Mouse (Mus musculus): Measurements from ENCODE around the gene Lsm2. TPM values are rescaled to one million over a fixed set of nuclear protein-coding genes. Genes with fewer than 3 reads are reported as not detected.

Gene Lsm2
- total and polyA plus RNA-seq, 2 experiments from 2014 or later, result 23.1 to 64.2 TPM

GRCm38 (mm10) chr17:35007387-35007991, 25.8 kb downstream of the Lsm2 start:
- TF ChIP-seq EP300 (IDR thresholded peaks at IDR 0.05; ENCODE audit: low read depth) (no peak), CTCF (IDR thresholded peaks at IDR 0.05; ENCODE audit: low read depth) (0 out of 2 replicates have a peak, but pooled peaks have one; percentile 6)
- 91% methylated on average over 7 of the region's 7 CpGs for WGBS

GRCm38 (mm10) chr17:35009586-35009985, 27.9 kb downstream of the Lsm2 start:
- no peak for ATAC-seq (ENCODE audit: insufficient read depth, low read depth)
- Histone ChIP-seq H3K9me3 (replicated peaks; ENCODE audit: control insufficient read depth, low read length) (no peaks in the 10 kb centered on the region), H3K36me3 (replicated peaks; ENCODE audit: control insufficient read depth, insufficient read depth, low read length) (peaks cover 76% of the 10 kb centered on the region), H3K27me3 (ENCODE audit: control insufficient read depth, insufficient read depth, low read length) (no peaks in the 10 kb centered on the region), H3K9ac (replicated peaks; ENCODE audit: low read depth, low read length) (no peak overlapping the region), H3K4me2 (ENCODE audit: low read depth, low read length) (no peak overlapping the region), H3K27ac (ENCODE audit: low read depth) (no peak overlapping the region), H3K4me3 (ENCODE audit: low read depth, low read length) (no peak overlapping the region), H3K4me1 (ENCODE audit: control insufficient read depth, insufficient read depth) (no peaks in the 10 kb centered on the region)
- TF ChIP-seq CTCF (IDR thresholded peaks at IDR 0.05; ENCODE audit: low read depth), result no peak
- TF ChIP-seq EP300 (IDR thresholded peaks at IDR 0.05; ENCODE audit: low read depth), result no peak
- WGBS, result 90% methylated on average over 7 of the region's 7 CpGs
- DNase-seq (ENCODE audit: low spot score), result no peak

More at GRCm38 (mm10) chr17:35007387-35007991, 25.8 kb downstream of the Lsm2 start:
- Histone ChIP-seq H3K27me3 (ENCODE audit: control insufficient read depth, insufficient read depth, low read length) (no peaks in the 10 kb centered on the region), H3K4me3 (ENCODE audit: low read depth, low read length) (no peak overlapping the region), H3K9ac (replicated peaks; ENCODE audit: low read depth, low read length) (no peak overlapping the region), H3K4me2 (ENCODE audit: low read depth, low read length) (no peak overlapping the region), H3K9me3 (replicated peaks; ENCODE audit: control insufficient read depth, low read length) (no peaks in the 10 kb centered on the region), H3K4me1 (ENCODE audit: control insufficient read depth, insufficient read depth) (peaks cover 4% of the 10 kb centered on the region), H3K36me3 (replicated peaks; ENCODE audit: control insufficient read depth, insufficient read depth, low read length) (peaks cover 61% of the 10 kb centered on the region), H3K27ac (ENCODE audit: low read depth) (no peak overlapping the region)
- ATAC-seq (ENCODE audit: insufficient read depth, low read depth), result no peak
- DNase-seq (ENCODE audit: low spot score), result no peak

DNA sequence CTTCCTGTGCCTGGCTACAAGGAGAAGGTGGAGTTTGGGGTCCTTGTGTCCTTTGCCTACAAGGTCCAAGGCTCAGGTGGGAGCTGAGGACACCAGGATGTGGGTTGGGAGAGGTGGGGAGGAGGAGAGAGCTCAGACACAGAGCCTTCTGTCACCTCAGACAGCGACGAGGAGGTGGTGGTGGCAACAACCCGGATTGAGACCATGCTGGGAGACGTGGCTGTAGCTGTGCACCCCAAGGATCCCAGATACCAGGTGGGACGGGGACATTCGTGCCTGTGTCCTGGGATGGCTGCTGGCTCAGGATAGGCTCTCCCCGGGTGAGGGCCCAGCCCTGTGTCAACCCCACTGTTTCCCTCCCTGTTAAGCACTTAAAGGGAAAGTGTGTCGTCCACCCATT, 29.8 kb downstream of the Lsm2 start:
- Histone ChIP-seq H3K9ac (replicated peaks; ENCODE audit: low read depth, low read length) (no peak overlapping the region), H3K4me3 (ENCODE audit: low read depth, low read length) (no peak overlapping the region), H3K9me3 (replicated peaks; ENCODE audit: control insufficient read depth, low read length) (no peaks in the 10 kb centered on the region), H3K36me3 (replicated peaks; ENCODE audit: control insufficient read depth, insufficient read depth, low read length) (peaks cover 72% of the 10 kb centered on the region), H3K4me2 (ENCODE audit: low read depth, low read length) (no peak overlapping the region), H3K27ac (ENCODE audit: low read depth) (no peak overlapping the region), H3K4me1 (ENCODE audit: control insufficient read depth, insufficient read depth) (peaks cover 6% of the 10 kb centered on the region), H3K27me3 (ENCODE audit: control insufficient read depth, insufficient read depth, low read length) (no peaks in the 10 kb centered on the region)
- no peak for ATAC-seq (ENCODE audit: insufficient read depth, low read depth)
- WGBS, result 93% methylated on average over 8 of the region's 8 CpGs
- no peak for TF ChIP-seq CTCF (IDR thresholded peaks at IDR 0.05; ENCODE audit: low read depth)
- DNase-seq (ENCODE audit: low spot score), result no peak

DNA sequence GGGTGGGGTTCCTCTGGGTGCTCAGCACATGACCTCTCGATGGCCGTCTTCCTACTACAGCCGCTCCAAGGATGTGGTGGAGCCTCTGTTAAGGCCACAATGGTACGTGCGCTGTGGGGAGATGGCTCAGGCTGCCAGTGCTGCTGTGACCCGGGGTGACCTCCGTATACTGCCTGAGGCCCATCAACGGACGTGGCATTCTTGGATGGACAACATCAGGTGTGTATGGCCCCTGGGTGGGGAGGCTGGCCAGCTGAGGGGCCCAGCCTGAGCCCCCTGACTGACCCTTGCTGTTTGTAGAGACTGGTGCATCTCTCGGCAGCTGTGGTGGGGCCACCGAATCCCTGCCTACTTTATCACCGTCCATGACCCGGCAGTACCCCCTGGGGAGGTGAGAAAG, 30.8 kb downstream of the Lsm2 start:
- Histone ChIP-seq H3K27ac (ENCODE audit: low read depth) (no peak overlapping the region), H3K9me3 (replicated peaks; ENCODE audit: control insufficient read depth, low read length) (no peaks in the 10 kb centered on the region), H3K9ac (replicated peaks; ENCODE audit: low read depth, low read length) (no peak overlapping the region), H3K36me3 (replicated peaks; ENCODE audit: control insufficient read depth, insufficient read depth, low read length) (peaks cover 72% of the 10 kb centered on the region), H3K4me1 (ENCODE audit: control insufficient read depth, insufficient read depth) (peaks cover 11% of the 10 kb centered on the region), H3K27me3 (ENCODE audit: control insufficient read depth, insufficient read depth, low read length) (no peaks in the 10 kb centered on the region), H3K4me2 (ENCODE audit: low read depth, low read length) (no peak overlapping the region), H3K4me3 (ENCODE audit: low read depth, low read length) (no peak overlapping the region)
- DNase-seq (ENCODE audit: low spot score) (no peak), ATAC-seq (ENCODE audit: insufficient read depth, low read depth) (no peak)
- 79% methylated on average over 13 of the region's 13 CpGs for WGBS
- TF ChIP-seq EP300 (IDR thresholded peaks at IDR 0.05; ENCODE audit: low read depth) (no peak), CTCF (IDR thresholded peaks at IDR 0.05; ENCODE audit: low read depth) (no peak)

DNA sequence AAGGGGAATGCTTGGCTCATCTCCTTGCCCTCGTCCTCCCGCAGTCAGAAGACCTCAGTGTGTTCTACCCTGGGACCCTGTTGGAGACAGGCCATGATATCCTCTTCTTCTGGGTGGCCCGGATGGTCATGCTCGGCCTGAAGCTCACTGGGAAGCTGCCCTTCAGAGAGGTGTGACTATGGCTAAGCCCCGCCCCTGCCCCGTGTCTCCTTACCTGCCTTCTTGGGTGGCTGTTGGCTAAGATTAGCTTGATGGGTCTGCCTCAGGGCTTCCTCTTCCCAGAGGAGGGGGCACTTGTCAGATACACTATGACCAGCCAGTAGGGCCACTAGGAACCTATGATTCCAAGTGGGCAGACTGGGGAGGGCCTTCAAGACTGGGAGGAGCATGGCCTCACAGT, 31.6 kb downstream of the Lsm2 start:
- no peaks in the 10 kb centered on the region for H3K27me3 ChIP-seq (ENCODE audit: control insufficient read depth, insufficient read depth, low read length)
- H3K4me2 ChIP-seq (ENCODE audit: low read depth, low read length), result no peak overlapping the region
- ATAC-seq (ENCODE audit: insufficient read depth, low read depth), result no peak
- peaks cover 66% of the 10 kb centered on the region for H3K36me3 ChIP-seq (replicated peaks; ENCODE audit: control insufficient read depth, insufficient read depth, low read length)
- no peak overlapping the region for H3K4me3 ChIP-seq (ENCODE audit: low read depth, low read length)
- peaks cover 11% of the 10 kb centered on the region for H3K4me1 ChIP-seq (ENCODE audit: control insufficient read depth, insufficient read depth)
- no peak overlapping the region for H3K9ac ChIP-seq (replicated peaks; ENCODE audit: low read depth, low read length)
- 76% methylated on average over 6 of the region's 6 CpGs for WGBS
- no peak overlapping the region for H3K27ac ChIP-seq (ENCODE audit: low read depth)
- TF ChIP-seq EP300 (IDR thresholded peaks at IDR 0.05; ENCODE audit: low read depth) (no peak), CTCF (IDR thresholded peaks at IDR 0.05; ENCODE audit: low read depth) (no peak)
- DNase-seq (ENCODE audit: low spot score), result no peak
- H3K9me3 ChIP-seq (replicated peaks; ENCODE audit: control insufficient read depth, low read length), result no peaks in the 10 kb centered on the region

DNA sequence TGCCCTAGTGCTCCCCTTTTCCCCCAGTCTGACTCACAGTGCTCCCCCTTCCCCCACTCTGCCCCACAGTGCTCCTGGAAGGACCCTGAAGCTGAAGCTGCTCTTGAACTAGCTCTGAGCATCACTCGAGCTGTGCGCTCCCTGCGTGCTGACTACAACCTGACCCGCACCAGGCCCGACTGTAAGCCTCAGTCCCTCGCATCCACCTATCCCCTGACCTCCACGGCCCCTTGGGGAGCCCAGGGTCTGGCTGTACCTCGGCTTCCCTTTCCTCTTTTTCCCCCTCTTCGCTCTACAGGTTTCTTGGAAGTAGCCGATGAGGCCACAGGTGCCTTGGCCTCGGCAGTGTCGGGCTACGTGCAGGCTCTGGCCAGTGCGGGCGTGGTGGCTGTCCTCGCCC, 33.6 kb downstream of the Lsm2 start:
- H3K27me3 ChIP-seq (ENCODE audit: control insufficient read depth, insufficient read depth, low read length), result no peaks in the 10 kb centered on the region
- H3K9ac ChIP-seq (replicated peaks; ENCODE audit: low read depth, low read length), result no peak overlapping the region
- ATAC-seq (ENCODE audit: insufficient read depth, low read depth), result no peak
- TF ChIP-seq CTCF (IDR thresholded peaks at IDR 0.05; ENCODE audit: low read depth) (no peak), EP300 (IDR thresholded peaks at IDR 0.05; ENCODE audit: low read depth) (no peak)
- no peaks in the 10 kb centered on the region for H3K9me3 ChIP-seq (replicated peaks; ENCODE audit: control insufficient read depth, low read length)
- H3K4me2 ChIP-seq (ENCODE audit: low read depth, low read length), result no peak overlapping the region
- peaks cover 53% of the 10 kb centered on the region for H3K36me3 ChIP-seq (replicated peaks; ENCODE audit: control insufficient read depth, insufficient read depth, low read length)
- no peak overlapping the region for H3K27ac ChIP-seq (ENCODE audit: low read depth)
- H3K4me1 ChIP-seq (ENCODE audit: control insufficient read depth, insufficient read depth), result peaks cover 11% of the 10 kb centered on the region
- 88% methylated on average over 16 of the region's 16 CpGs for WGBS
- no peak for DNase-seq (ENCODE audit: low spot score)
- no peak overlapping the region for H3K4me3 ChIP-seq (ENCODE audit: low read depth, low read length)
